ENCODE assay signal across 1 mouse cellular context in the genomic region with DNA sequence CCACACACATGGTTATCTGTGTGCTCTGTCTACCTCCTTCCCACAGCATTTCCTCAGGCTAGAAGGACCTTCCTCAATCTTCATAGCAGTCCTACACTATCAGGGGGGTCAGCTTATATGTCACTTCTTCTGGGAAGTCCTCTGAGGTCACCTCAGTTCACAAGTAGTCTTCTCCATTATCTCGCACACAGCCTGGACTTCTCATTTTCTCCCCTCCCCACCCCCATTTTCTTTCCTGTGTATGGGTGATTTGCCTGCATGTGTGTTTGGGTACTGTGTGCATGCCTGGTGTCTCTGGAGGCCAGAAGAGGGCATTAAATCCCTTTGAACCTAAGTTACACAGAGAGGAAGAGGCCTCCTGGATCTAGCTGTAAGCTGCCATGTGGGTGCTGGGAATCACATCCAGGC.
TF ChIP-seq lines count a peak whose summit lies in the region.

No protein-coding gene starts in this region.

TF ChIP-seq in MEL, 35 proteins besides CTCF, POLR2A, EP300 and RAD21 (continued from another document):
- TF ChIP-seq TAL1 (IDR thresholded peaks at IDR 0.05; ENCODE audit: low read length): peak; percentile 86
- peak; percentile 74 for TF ChIP-seq TCF12 (IDR thresholded peaks at IDR 0.05; ENCODE audit: low read depth, low read length)
- TF ChIP-seq POLR2AphosphoS5 (IDR thresholded peaks at IDR 0.05; ENCODE audit: borderline replicate concordance, low read depth, low read length): no peak
- 0 out of 2 replicates have a peak, but pooled peaks have one; percentile 11 for TF ChIP-seq MAFK (IDR thresholded peaks at IDR 0.05; ENCODE audit: borderline replicate concordance, low read depth, low read length)
- TF ChIP-seq CHD1 (IDR thresholded peaks at IDR 0.05; ENCODE audit: low read depth, low read length): no peak; the same call in none of the 2 replicates
- no peak for TF ChIP-seq E2F4 (IDR thresholded peaks at IDR 0.05; ENCODE audit: borderline replicate concordance, low read depth, low read length)
- TF ChIP-seq HCFC1 (IDR thresholded peaks at IDR 0.05; ENCODE audit: low read depth, low read length): peak; percentile 69
- no peak for TF ChIP-seq TBP (IDR thresholded peaks at IDR 0.05; ENCODE audit: low read depth, low read length)
- peak; percentile 83 for TF ChIP-seq RCOR1 (IDR thresholded peaks at IDR 0.05; ENCODE audit: low read depth, low read length)
- peak; percentile 54 for TF ChIP-seq SMC3 (IDR thresholded peaks at IDR 0.05; ENCODE audit: low read depth, low read length)
- TF ChIP-seq UBTF (IDR thresholded peaks at IDR 0.05; ENCODE audit: borderline replicate concordance, insufficient read depth, low read depth, low read length): 0 out of 2 replicates have a peak, but pooled peaks have one; percentile 27
- TF ChIP-seq MYB (IDR thresholded peaks at IDR 0.05; ENCODE audit: low read depth, low read length): peak; percentile 54; the same call in 1 of the 2 replicates
- peak; percentile 70 for TF ChIP-seq JUND (IDR thresholded peaks at IDR 0.05; ENCODE audit: low read depth, low read length)
- peak; percentile 69 for TF ChIP-seq BHLHE40 (IDR thresholded peaks at IDR 0.05; ENCODE audit: borderline replicate concordance, low read depth, low read length)
- peak; percentile 82 for TF ChIP-seq MAX (IDR thresholded peaks at IDR 0.05; ENCODE audit: low read length)
- peak; percentile 24 for TF ChIP-seq MAZ (IDR thresholded peaks at IDR 0.05; ENCODE audit: low read depth, low read length)
- TF ChIP-seq ZC3H11A (IDR thresholded peaks at IDR 0.05; ENCODE audit: low read depth, low read length): peak; percentile 29; the same call in 1 of the 2 replicates
- peak; percentile 95 for TF ChIP-seq MYC (IDR thresholded peaks at IDR 0.05; ENCODE audit: low read depth, low read length)
- no peak for TF ChIP-seq NRF1 (IDR thresholded peaks at IDR 0.05; ENCODE audit: insufficient read depth, low read depth, low read length, poor library complexity, severe bottlenecking)
- no peak for TF ChIP-seq USF2 (IDR thresholded peaks at IDR 0.05; ENCODE audit: borderline replicate concordance in 1 of 2, insufficient read depth in 1 of 2, low read depth in 1 of 2, low read length in 2 of 2)
- TF ChIP-seq MXI1 (IDR thresholded peaks at IDR 0.05; ENCODE audit: low read depth, low read length): peak; percentile 94
- no peak; the same call in 1 of the 2 replicates for TF ChIP-seq NELFE (IDR thresholded peaks at IDR 0.05; ENCODE audit: low read depth, low read length)
- TF ChIP-seq ZKSCAN1 (IDR thresholded peaks at IDR 0.05; ENCODE audit: low read depth, low read length): no peak
- peak; percentile 90 for TF ChIP-seq ETS1 (IDR thresholded peaks at IDR 0.05; ENCODE audit: low read depth, low read length)
- no peak for TF ChIP-seq GABPA (IDR thresholded peaks at IDR 0.05; ENCODE audit: low read depth, low read length)
- no peak for TF ChIP-seq KAT2A (conservative IDR thresholded peaks at IDR 0.05; ENCODE audit: low read depth, low read length)
- peak; percentile 85 for TF ChIP-seq CHD2 (IDR thresholded peaks at IDR 0.05; ENCODE audit: low read length)
TF ChIP-seq in MEL: peak in this region for 23.
